Mouse (Mus musculus) embryonic facial prominence, embryonic 10.5 days (tissue): Measurements from ENCODE around the gene Sycp2l. TPM values are rescaled to one million over a fixed set of nuclear protein-coding genes. Genes with fewer than 3 reads are reported as not detected.
A peak's percentile ranks its signal among the peaks of the same experiment; 100 is the strongest.

Experiments
- DNase-seq: peaks from one replicate; pipeline ENCODE4 v3.0.0-alpha.2; 2017; ENCODE audit warnings: low spot score
- H3K27ac ChIP-seq: fragments of 300-500 bp; sonication (generic); replicated peaks from 2 replicates; pipeline ENCODE4 v1.5.1; 2016; ENCODE audit warnings: mild to moderate bottlenecking
- H3K27me3 ChIP-seq: fragments of 300-500 bp; sonication (generic); replicated peaks from 2 replicates; pipeline ENCODE4 v1.6.1; 2016; ENCODE audit warnings: low read depth, mild to moderate bottlenecking; ENCODE audit not compliant: poor library complexity, severe bottlenecking
- H3K36me3 ChIP-seq: fragments of 300-500 bp; sonication (generic); replicated peaks from 2 replicates; pipeline ENCODE4 v1.6.1; 2016; ENCODE audit warnings: mild to moderate bottlenecking, moderate library complexity
- H3K4me1 ChIP-seq: fragments of 300-500 bp; sonication (generic); 2 replicates; pipeline ENCODE4 v1.6.1; 2016
- H3K4me3 ChIP-seq: fragments of 300-500 bp; sonication (generic); 2 replicates; pipeline ENCODE4 v1.5.1; 2016; ENCODE audit warnings: mild to moderate bottlenecking, moderate library complexity
- H3K9me3 ChIP-seq: fragments of 300-500 bp; sonication (generic); 2 replicates; pipeline ENCODE4 v1.6.1; 2016; ENCODE audit warnings: mild to moderate bottlenecking
- WGBS: fragments of 180-500 bp; shearing (Covaris S2); methylation state at CpG from one replicate; pipeline ENCODE4 v1.1.7; 2016; 5-methylcytosine and 5-hydroxymethylcytosine counted together
- polyA plus RNA-seq: library from polyadenylated mRNA; unstranded; fragments of >200 nt; fragmentation: Nextera tagmentation; extraction: Ambion mirVana; gene quantifications from 2 replicates; pipeline ENCODE4 v1.2.1, GENCODE M21; 2016

The Sycp2l gene
- polyA plus RNA-seq: 0.12 TPM in 1 of 2 replicates, not detected in the other

DNA sequence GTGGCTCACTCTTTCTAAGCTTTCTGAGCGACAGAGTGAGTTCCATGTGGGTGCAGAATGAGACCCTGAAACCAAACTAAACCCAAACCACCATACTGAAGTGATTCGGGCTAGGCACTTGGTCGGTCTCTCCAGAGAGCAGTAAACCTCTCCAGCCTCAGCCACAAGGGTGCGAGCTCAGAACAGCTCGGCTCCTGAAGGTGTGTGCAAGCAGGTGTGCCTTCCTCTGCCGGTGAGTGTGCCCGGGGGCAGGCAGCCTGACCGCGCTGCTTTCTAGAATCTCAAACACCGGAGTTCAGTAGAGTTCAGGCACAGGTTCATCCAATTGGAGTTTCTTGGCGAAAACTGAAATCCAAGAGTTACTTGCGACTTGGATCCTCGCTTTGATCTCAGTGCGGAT, at the start of gene Sycp2l:
Gene Sycp2l (plus strand): TSS at position 368 of the 400 bp plus-strand sequence.
- WGBS: 24% methylated on average over 14 of the region's 14 CpGs
- DNase-seq: peak; percentile 33
- peak within 1 kb of the TSS; percentile 46 for H3K4me3 ChIP-seq
- H3K27me3 ChIP-seq: peaks cover 64% of the 10 kb centered on the region
- H3K27ac ChIP-seq: no peak within 1 kb of the TSS
- peaks cover 11% of the 10 kb centered on the region for H3K4me1 ChIP-seq
- H3K9me3 ChIP-seq: no peaks in the 10 kb centered on the region
- no peaks in the 10 kb centered on the region for H3K36me3 ChIP-seq

DNA sequence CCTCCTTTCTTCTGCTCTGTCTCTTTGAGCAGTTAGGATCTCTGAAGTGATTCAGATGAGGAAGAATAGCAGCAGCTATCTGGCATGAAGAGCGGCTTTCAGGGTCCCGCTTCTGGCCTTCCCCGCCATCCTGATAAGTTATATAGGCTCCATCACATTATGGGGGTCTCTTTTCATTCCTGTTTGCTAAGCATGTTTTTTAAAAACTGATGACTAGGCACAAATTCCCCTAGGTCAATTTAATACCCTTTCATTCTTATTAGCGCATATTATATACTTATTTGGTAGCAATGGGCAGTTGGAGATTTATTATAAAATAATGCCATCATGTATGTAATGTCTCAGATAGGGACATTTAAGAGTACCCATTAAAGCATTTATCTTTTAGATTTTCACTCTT, 46.5 kb upstream of the Sycp2l start:
- H3K4me1 ChIP-seq: no peaks in the 10 kb centered on the region
- no peak for DNase-seq
- no peaks in the 10 kb centered on the region for H3K36me3 ChIP-seq
- H3K27me3 ChIP-seq: no peaks in the 10 kb centered on the region
- no peak overlapping the region for H3K4me3 ChIP-seq
- WGBS: 92% methylated on average over 4 of the region's 4 CpGs
- H3K9me3 ChIP-seq: no peaks in the 10 kb centered on the region
- H3K27ac ChIP-seq: no peak overlapping the region

DNA sequence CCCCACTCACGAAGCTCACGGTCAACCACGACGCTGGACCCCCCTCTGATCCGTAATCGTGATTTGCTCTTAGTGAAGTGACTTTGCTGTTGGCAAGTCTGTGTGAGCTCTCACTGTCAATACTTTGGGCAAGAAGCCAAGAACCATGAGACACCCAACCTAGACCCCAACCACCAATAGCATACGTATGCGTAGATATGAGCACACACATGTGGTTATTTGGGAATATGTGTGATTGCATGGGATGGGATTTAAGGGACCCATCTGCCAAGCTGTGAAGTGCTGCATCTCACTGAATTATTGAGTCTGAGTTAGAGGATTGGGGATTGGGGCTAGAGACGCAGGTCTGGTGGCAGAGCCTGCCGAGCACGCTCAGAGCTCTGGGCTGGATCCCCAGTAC, 42.5 kb upstream of the Sycp2l start:
- Histone ChIP-seq H3K9me3 (no peaks in the 10 kb centered on the region), H3K27ac (no peak overlapping the region), H3K4me1 (no peaks in the 10 kb centered on the region), H3K4me3 (no peak overlapping the region), H3K36me3 (no peaks in the 10 kb centered on the region), H3K27me3 (peaks cover 5% of the 10 kb centered on the region; the same call in 1 of the 2 replicates)
- 94% methylated on average over 11 of the region's 11 CpGs for WGBS
- no peak for DNase-seq

DNA sequence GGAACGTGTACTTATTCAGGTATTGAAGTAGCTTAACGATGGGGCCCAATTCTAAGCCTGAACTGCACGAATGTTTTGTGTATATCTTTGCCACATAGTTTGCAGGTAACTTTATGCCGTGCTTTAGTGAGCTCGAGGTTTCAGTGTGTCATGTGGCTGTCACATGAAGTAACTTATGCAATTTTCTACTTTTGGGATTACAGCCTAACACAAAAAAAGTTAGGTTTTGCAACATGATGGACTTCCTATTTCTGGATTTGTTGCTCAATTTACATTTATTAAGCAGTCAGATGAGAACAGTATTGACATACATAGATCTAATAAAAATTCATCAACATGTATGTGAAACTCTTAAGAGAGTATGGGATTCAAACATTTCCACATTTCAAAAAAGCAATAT, 40.3 kb upstream of the Sycp2l start:
- Histone ChIP-seq H3K36me3 (no peaks in the 10 kb centered on the region), H3K27me3 (peaks cover 25% of the 10 kb centered on the region), H3K27ac (no peak overlapping the region), H3K4me1 (peaks cover 4% of the 10 kb centered on the region; the same call in 1 of the 2 replicates), H3K9me3 (no peaks in the 10 kb centered on the region), H3K4me3 (no peak overlapping the region)
- no peak for DNase-seq
- 89% methylated on average over 5 of the region's 5 CpGs for WGBS

DNA sequence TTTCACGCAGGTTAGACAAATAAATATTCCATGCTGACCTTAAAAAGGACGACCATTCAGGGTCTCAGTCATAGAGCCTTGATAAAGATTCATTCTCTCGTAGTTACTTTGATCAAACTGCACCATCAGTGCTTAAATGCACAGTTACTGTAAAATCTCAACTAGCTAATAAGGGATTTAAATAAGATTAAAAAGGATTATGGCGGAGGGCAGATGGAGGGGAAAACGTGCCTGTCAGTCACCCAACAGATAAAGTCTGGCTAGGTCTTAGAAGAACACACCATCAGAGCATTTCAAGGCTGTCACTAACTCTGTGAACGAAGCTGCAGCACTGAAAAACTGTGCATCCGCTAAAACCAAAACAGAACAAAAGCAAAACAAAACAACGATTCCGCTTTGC, 36.2 kb upstream of the Sycp2l start:
- H3K4me1 ChIP-seq: peaks cover 12% of the 10 kb centered on the region
- peak; percentile 6 for DNase-seq
- H3K27me3 ChIP-seq: peaks cover 54% of the 10 kb centered on the region
- H3K27ac ChIP-seq: no peak overlapping the region
- H3K36me3 ChIP-seq: no peaks in the 10 kb centered on the region
- WGBS: 72% methylated on average over 9 of the region's 9 CpGs
- no peaks in the 10 kb centered on the region for H3K9me3 ChIP-seq
- no peak overlapping the region for H3K4me3 ChIP-seq

DNA sequence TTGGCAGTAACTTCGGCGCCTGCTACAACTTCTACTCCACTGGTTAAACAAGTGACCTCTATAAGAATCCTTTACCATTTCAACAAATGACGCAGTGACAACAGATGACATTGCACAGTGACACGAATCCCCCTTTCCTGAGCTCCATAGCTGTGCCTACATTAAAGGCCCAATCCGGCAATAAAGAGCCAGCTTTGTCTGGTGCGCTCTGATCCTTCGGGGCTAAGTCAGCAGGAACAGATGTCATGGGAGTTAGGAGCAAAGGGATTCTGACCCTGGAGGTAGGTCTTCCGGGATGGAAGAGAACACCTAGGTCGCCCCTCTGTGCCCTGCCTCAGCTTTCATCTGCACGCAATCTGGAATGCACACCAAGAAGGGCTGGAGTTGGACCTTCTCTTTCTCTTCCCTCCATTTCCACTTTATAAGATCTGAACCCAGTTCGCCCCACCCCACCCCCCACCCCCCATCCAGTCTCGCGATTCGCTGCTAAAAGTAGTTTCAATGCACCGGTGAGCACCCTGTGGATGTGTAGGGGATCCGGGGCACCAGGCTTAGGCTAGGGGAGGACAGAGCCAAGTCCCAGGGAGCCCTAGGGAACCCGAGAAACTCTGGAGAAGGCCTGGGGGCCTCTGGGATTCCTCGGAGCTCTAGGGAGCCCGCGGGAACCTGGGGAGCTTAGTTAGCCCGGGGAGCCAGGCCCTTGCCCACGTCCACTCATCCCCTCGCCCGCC, 35.3 kb upstream of the Sycp2l start:
- 5% methylated on average over 24 of the region's 24 CpGs for WGBS
- DNase-seq: no peak
- H3K4me3 ChIP-seq: peak overlapping the region; percentile 68
- H3K9me3 ChIP-seq: no peaks in the 10 kb centered on the region
- peaks cover 54% of the 10 kb centered on the region for H3K27me3 ChIP-seq
- peak overlapping the region; percentile 73 for H3K27ac ChIP-seq
- no peaks in the 10 kb centered on the region for H3K36me3 ChIP-seq
- peaks cover 12% of the 10 kb centered on the region for H3K4me1 ChIP-seq

DNA sequence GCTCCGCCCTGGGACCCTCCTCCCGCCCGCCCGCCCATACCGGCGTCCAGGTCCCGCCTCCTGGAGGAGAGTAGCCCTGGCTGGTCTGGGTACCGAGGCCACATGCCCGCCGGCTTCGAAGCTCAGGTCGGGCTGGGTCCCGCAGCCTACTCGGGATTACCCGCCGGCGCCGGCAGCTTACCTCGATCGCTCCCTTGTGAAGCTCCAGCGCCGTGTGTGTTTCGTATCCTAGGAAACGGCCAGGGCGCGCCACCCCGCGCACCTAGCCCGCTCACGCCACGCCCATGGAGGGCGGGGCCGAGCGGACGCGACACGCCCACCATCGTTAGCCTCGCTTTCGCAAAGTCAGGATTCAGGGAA, 34.7 kb upstream of the Sycp2l start, which contains the start of gene Mak:
Gene Mak (minus strand): TSS at position 286 of the 360 bp plus-strand sequence.
- WGBS: under 1% methylated on average over 40 of the region's 40 CpGs
- peaks cover 54% of the 10 kb centered on the region for H3K27me3 ChIP-seq
- no peaks in the 10 kb centered on the region for H3K9me3 ChIP-seq
- H3K27ac ChIP-seq: peak within 1 kb of the TSS; percentile 73
- no peaks in the 10 kb centered on the region for H3K36me3 ChIP-seq
- peaks cover 12% of the 10 kb centered on the region for H3K4me1 ChIP-seq
- peak; percentile 85 for DNase-seq
- peak within 1 kb of the TSS; percentile 68 for H3K4me3 ChIP-seq

DNA sequence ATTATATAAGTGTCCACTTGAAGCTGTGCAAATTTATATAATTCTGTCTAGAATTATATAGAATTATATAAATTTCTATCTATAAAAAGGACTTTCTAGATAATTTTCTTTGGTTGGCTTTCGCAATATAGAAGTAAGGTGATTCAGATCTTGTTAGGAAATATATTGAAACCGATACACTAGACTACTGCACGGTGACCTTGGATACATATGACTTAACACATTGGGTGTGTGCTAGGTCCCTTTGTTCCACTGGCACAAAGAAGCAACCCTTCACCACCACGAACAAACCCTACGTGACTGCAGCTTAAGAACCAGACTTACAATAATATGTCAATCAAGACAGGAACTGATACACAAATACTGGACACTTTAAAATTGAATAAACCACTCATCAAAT, 34.2 kb upstream of the Sycp2l start:
- WGBS: 61% methylated on average over 5 of the region's 5 CpGs
- H3K27me3 ChIP-seq: peaks cover 54% of the 10 kb centered on the region
- no peak overlapping the region for H3K27ac ChIP-seq
- H3K36me3 ChIP-seq: no peaks in the 10 kb centered on the region
- H3K9me3 ChIP-seq: no peaks in the 10 kb centered on the region
- peaks cover 12% of the 10 kb centered on the region for H3K4me1 ChIP-seq
- no peak overlapping the region for H3K4me3 ChIP-seq
- DNase-seq: no peak

DNA sequence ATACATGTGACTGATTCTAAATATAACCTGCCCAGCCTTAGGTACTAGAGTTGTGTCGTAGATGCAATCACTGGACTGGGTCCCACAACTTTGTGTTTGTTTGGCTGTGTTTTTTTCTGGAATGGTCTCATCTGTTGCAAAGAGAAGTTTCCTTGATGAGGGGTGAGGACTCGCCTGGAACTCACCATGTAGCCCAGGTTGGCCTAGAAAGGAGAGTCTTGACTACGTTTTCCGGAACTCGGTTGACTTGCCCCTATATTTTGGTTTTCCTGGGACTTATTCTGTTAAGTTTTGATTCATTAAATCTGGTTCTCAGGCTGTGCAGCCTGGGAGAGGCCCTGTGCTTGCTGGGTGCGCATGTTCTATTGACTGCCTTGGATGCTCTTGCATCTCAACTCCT, 33.4 kb upstream of the Sycp2l start:
- H3K27ac ChIP-seq: no peak overlapping the region
- H3K4me3 ChIP-seq: no peak overlapping the region
- no peak for DNase-seq
- WGBS: 94% methylated on average over 6 of the region's 6 CpGs
- peaks cover 54% of the 10 kb centered on the region for H3K27me3 ChIP-seq
- H3K9me3 ChIP-seq: no peaks in the 10 kb centered on the region
- H3K36me3 ChIP-seq: no peaks in the 10 kb centered on the region
- H3K4me1 ChIP-seq: peaks cover 12% of the 10 kb centered on the region

DNA sequence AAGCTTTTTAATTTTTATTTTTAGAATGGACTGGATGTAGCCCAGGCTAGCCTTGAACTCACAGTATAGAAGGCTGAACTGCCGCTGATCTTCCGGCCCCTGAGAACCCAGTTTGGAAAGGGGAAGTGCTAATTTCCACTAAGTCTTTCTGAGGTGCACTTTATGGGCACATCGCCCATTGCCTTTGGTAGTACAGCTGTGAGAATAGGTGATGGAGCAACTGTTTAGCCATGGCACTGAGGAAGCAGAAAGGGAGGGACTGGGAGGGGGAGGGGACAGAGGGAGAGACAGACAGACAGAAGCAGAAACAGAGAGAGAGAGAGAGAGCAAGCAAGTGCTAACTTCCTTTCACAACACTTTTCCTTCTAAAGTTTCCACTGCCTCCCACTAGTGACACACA, 29.6 kb upstream of the Sycp2l start:
- H3K4me3 ChIP-seq: no peak overlapping the region
- H3K9me3 ChIP-seq: no peaks in the 10 kb centered on the region
- no peak for DNase-seq
- H3K36me3 ChIP-seq: no peaks in the 10 kb centered on the region
- H3K27ac ChIP-seq: no peak overlapping the region
- peaks cover 22% of the 10 kb centered on the region for H3K27me3 ChIP-seq
- WGBS: 84% methylated on average over 3 of the region's 3 CpGs
- H3K4me1 ChIP-seq: peaks cover 1% of the 10 kb centered on the region; the same call in 1 of the 2 replicates

DNA sequence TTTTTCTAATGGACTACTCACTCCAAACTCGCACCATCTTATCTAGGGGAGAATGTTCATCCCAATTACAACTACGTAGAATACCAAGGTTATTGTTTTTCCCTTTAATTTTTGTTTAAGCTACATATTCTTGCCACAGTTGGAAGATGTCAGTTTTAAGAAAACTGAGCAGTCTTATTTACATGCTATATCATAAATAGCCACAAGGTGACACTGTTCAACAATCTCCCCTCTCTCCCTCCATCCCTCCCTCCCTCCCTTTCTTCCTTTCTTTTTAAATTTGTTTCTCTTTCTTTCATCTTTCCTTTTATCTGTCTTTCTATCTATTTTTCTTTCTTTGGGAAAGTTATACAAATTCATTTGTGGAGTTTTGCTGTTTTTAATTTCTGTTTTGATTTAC, 29.0 kb upstream of the Sycp2l start:
- Histone ChIP-seq H3K27ac (no peak overlapping the region), H3K4me1 (no peaks in the 10 kb centered on the region), H3K9me3 (no peaks in the 10 kb centered on the region), H3K36me3 (no peaks in the 10 kb centered on the region), H3K27me3 (peaks cover 20% of the 10 kb centered on the region), H3K4me3 (no peak overlapping the region)
- 15% methylated on average over 2 of the region's 2 CpGs for WGBS
- no peak for DNase-seq

DNA sequence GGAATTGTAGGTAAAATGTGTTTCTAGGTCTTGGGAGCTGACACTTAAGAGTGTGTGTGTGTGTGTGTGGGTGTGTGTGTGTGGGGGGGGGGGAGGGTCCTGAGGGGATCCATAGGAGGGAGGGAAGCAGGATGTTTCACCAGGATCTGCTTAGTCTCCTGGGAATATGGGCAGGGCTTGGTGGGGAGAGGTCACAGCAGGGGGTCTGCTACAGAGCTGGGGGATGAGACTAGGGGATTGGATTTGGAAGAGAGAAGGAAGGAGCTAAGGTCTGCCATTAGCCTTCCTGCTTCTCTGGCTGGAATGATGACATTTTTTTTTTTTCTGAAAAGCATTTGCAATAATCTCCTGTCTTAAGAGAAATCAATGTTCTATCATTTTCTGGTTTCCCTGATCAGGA, 25.4 kb upstream of the Sycp2l start:
- Histone ChIP-seq H3K4me3 (no peak overlapping the region), H3K36me3 (no peaks in the 10 kb centered on the region), H3K4me1 (peaks cover 9% of the 10 kb centered on the region), H3K27ac (no peak overlapping the region), H3K27me3 (peaks cover 7% of the 10 kb centered on the region; the same call in 1 of the 2 replicates), H3K9me3 (no peaks in the 10 kb centered on the region)
- DNase-seq: no peak

DNA sequence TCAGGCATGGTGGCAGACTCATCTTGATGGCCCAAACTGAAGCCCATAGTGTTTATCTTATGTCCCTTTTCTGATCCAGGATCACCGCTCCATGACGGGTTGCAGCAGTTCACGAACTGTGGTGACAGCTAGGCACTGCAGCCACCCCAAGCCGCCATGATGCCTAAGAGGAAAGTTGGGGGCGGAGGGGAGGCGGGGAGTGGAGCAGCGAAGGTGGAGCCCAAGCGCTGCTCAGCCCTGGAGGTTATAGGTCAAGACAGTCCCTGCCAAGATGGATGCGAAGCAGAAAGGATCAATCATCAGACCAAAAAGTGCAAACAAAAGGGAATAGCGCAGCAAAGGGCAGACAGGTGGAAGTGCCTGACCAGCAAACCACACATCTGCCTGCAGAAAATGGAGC, 22.8 kb upstream of the Sycp2l start:
- DNase-seq: no peak
- H3K4me3 ChIP-seq: no peak overlapping the region

More for the DNA sequence above, 22.8 kb upstream of the Sycp2l start:
- H3K4me1 ChIP-seq: peaks cover 9% of the 10 kb centered on the region
- peaks cover 7% of the 10 kb centered on the region; the same call in 1 of the 2 replicates for H3K27me3 ChIP-seq
- 30% methylated on average over 10 of the region's 10 CpGs for WGBS
- H3K36me3 ChIP-seq: no peaks in the 10 kb centered on the region
- H3K9me3 ChIP-seq: no peaks in the 10 kb centered on the region
- no peak overlapping the region for H3K27ac ChIP-seq
